Mouse (Mus musculus) embryo, embryonic 9.5 days (tissue): ENCODE measurements around the gene Vnn3.

Experiments used
- DNase-seq: peaks from one replicate; pipeline ENCODE4 v3.0.0-alpha.2; 2017; ENCODE audit errors: extremely low spot score

The Vnn3 gene

GRCm38 (mm10) chr10:23851228-23851912 lies at the start of gene Vnn3:
Gene Vnn3 (plus strand): TSS chr10:23851462.
- DNase-seq = no peak

- DNase-seq = no peak
Measured at GRCm38 (mm10) chr10:23802911-23803310, 48.4 kb upstream of the Vnn3 start.

GRCm38 (mm10) chr10:23804665-23805064 lies 46.6 kb upstream of the Vnn3 start:
- DNase-seq = no peak

GRCm38 (mm10) chr10:23806201-23806600 lies 45.1 kb upstream of the Vnn3 start:
- DNase-seq = no peak

GRCm38 (mm10) chr10:23811635-23812437 lies 39.4 kb upstream of the Vnn3 start:
- DNase-seq = peak; percentile 59

- DNase-seq = no peak
Measured at GRCm38 (mm10) chr10:23812438-23812759, 38.9 kb upstream of the Vnn3 start.

GRCm38 (mm10) chr10:23812852-23813766 lies 38.2 kb upstream of the Vnn3 start:
- DNase-seq = no peak

GRCm38 (mm10) chr10:23815168-23815567 lies 36.1 kb upstream of the Vnn3 start:
- DNase-seq = peak; percentile 62

- DNase-seq = no peak
Measured at GRCm38 (mm10) chr10:23816241-23816640, 35.0 kb upstream of the Vnn3 start.

GRCm38 (mm10) chr10:23826516-23826915 lies 24.7 kb upstream of the Vnn3 start:
- DNase-seq = no peak

GRCm38 (mm10) chr10:23836003-23836964 lies 15.0 kb upstream of the Vnn3 start:
- DNase-seq = no peak

GRCm38 (mm10) chr10:23837115-23837514 lies 14.1 kb upstream of the Vnn3 start:
- no peak for DNase-seq

- DNase-seq = no peak
Measured at GRCm38 (mm10) chr10:23838910-23839309, 12.4 kb upstream of the Vnn3 start.

- DNase-seq = peak; percentile 3
Measured at GRCm38 (mm10) chr10:23839368-23839767, 11.9 kb upstream of the Vnn3 start.

- no peak for DNase-seq
Measured at GRCm38 (mm10) chr10:23840496-23840895, 10.8 kb upstream of the Vnn3 start.

- no peak for DNase-seq
Measured at GRCm38 (mm10) chr10:23852096-23852495, 834 bp downstream of the Vnn3 start.

- no peak for DNase-seq
Measured at GRCm38 (mm10) chr10:23864362-23865312, 13.4 kb downstream of the Vnn3 start.

GRCm38 (mm10) chr10:23880695-23881094 lies 29.4 kb downstream of the Vnn3 start:
- no peak for DNase-seq

- DNase-seq = no peak
Measured at GRCm38 (mm10) chr10:23884910-23885309, 33.6 kb downstream of the Vnn3 start.

GRCm38 (mm10) chr10:23886060-23886459 lies 34.8 kb downstream of the Vnn3 start:
- DNase-seq = no peak
